Mouse (Mus musculus) c-Kit-negative CD71-positive TER-119-positive erythroid progenitor cells, embryonic 14.5 days (primary cell): ENCODE measurements around the gene Izumo1.
A peak's percentile ranks its signal among the peaks of the same experiment; 100 is the strongest.

Experiments
- DNase-seq: peaks from one replicate; pipeline ENCODE4 v3.0.0-alpha.2; 2013; ENCODE audit warnings: low read depth, low spot score

The Izumo1 gene

DNA sequence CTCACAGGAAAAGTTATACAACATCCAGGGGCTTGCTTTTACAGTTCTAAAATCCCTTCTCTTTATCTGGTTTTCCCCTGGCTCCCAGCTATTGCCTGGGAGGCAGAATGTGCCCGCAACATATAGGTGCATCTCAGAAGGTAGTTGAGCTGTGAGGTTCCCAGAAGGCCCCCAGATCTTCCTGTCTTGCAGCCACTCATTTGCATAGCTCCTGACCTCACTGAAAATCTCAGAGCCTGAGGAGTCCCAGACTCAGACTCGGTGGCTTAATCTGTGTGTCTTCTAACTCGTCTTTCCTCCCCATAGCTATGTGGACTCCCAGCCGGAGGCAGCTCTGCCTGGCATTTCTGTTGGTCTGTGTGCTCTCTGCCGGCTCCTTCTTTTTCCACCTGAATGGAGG, 3.3 kb upstream of the Izumo1 start:
- no peak for DNase-seq

DNA sequence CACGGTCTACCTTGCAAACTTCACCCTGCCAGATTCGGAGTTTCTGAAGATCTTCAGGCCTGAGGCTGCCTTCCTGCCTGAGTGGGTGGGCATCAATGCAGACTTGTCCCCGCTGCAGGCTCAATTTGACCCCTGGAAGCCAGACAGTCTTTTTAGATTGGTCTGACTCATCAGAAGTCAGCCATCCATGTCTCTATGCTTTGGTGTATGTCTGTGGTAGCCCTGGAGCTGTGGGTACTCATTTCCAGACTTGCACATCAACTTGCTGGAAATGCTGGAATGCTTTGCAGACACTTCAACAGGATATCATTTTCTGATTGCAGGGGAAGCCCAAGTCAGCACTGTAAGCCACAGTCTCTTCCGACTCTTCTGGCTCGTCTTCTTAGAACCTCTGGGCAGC, 2.0 kb upstream of the Izumo1 start:
- DNase-seq, result no peak

DNA sequence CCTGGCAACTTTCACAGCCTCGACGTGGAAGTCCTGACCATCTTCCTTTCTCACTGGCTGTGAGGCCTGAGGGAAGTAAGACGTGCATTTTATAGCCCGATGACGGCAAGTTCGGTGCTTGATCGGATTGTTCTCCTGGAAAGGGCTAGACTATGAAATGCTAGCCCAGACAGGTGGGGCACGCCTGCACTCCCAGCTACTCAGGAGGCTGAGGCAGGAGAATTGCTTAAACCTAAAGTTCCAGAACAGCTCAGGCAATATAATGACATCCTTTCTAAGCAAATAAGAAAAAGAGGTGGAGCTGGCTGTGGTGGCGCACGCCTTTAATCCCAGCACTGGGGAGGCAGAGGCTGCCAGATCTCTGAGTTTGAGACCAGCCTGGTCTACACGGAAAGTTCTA, 1.9 kb downstream of the Izumo1 start:
- DNase-seq, result no peak

DNA sequence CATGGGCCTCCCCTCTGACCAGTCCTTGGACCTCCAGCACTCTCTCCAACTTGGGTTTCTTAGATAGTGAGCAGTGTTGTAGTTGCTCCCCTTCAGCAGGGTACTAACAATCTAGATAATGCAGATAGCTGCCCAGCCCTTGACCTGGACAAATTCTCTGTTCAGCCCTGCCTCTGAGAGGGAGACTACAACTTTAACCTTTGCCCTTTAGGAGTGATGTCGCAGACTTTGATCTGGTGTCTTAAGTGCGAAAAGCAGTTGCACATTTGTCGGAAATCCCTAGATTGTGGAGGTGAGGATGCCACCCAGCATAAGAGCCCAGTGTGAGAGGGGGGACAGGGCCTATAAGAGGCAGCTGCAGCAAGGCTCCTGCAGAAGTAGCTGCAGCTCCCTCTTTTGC, 3.1 kb downstream of the Izumo1 start:
- no peak for DNase-seq

DNA sequence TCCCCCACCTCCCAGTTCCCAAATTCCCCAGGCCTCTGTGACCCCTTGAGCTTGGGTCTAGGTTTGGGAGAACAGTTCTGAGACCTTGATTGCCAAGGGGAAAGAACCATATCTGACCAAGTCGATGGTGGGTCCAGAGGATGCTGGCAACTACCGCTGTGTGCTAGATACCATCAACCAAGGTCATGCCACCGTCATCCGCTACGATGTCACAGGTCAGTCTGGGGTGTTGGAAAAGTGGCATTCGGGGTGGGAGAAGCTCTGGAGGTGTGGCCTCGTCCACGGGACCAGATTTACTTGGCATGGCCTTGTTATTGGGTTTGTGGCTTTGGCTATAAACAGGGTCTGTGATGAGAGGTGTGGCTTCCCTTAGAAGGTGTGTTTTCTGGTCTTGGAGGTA, 3.9 kb downstream of the Izumo1 start:
- DNase-seq, result no peak

DNA sequence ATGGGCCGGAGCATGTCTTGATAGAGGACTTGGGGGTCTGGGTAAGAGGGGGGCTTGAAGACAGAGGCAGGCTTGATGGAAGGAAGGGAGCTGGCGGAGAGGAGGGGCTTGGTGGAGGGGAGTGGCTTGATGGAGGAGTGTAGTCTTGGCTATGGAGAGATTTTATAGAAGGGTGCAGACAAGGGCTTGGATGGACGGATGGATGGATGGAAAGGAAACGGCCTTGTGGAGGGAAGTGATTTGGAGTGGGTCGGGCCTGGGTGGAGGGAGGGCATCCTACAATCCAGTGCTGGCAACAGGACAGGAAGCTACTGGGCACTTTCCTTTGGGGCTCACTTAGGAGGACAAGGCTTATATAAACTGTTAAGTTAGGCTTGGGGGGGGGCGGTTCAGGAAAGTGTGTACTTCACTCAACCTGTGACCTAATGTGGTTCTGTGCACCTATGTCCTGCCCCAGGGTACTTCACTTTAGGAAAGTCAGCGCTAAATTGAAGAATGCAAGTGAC, 5.0 kb downstream of the Izumo1 start:
- DNase-seq, result no peak

DNA sequence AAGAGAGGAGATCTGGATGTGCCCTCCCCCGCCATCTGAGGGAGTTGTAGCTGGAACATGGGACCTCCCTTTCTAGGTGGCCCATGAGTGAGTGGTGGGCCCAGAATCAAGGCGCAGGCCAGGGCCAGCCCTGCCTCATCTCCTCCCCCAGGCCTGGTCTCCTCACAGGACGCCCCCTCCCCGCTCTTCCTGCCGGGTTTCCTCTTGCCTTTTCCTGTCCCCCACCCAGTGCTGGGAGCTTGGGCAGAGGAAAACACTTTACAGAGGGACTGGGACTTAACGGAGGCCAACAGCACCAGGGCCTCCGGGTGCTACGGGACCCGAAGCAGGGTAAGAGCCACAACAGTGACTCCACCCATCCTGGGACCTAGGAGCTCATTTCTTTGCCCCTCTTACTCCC, 5.7 kb downstream of the Izumo1 start, which contains the start of gene Rasip1:
TSS of gene Rasip1 (plus strand) at position 228 of the 400 bp plus-strand sequence.
- DNase-seq, result no peak

DNA sequence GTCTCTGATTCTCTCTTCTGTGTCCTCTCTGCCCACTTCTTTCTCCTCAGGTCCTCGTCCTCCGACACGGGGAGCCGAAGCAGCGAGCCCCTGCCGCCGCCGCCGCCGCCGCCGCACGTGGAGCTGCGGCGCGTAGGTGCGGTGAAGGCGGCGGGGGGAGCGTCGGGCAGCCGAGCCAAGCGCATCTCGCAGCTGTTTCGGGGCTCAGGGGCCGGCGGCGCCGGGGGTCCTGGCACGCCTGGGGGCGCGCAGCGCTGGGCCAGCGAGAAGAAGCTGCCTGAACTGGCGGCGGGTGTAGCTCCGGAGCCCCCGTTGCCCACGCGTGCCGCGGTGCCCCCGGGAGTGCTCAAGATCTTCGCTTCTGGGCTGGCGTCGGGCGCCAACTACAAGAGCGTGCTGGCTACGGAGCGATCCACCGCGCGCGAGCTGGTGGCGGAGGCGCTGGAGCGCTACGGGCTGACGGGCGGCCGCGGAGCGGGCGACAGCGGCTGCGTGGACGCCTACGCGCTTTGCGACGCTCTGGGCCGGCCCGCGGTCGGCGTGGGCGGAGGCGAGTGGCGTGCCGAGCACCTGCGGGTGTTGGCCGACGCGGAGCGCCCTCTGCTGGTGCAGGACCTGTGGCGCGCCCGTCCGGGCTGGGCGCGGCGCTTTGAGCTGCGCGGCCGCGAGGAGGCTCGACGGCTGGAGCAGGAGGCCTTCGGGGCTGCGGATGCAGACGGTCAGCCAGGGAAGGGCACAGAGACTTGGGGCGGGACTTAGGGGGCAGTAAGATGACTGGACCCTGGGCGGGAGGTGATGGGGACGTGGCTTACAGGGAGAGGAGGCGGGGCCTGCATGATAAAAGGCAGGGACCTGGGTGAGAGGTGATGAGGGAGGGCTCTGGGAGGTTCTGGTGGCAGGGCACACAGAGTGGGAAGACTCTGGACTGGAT, 7.0 kb downstream of the Izumo1 start:
- DNase-seq, result peak; percentile 42

DNA sequence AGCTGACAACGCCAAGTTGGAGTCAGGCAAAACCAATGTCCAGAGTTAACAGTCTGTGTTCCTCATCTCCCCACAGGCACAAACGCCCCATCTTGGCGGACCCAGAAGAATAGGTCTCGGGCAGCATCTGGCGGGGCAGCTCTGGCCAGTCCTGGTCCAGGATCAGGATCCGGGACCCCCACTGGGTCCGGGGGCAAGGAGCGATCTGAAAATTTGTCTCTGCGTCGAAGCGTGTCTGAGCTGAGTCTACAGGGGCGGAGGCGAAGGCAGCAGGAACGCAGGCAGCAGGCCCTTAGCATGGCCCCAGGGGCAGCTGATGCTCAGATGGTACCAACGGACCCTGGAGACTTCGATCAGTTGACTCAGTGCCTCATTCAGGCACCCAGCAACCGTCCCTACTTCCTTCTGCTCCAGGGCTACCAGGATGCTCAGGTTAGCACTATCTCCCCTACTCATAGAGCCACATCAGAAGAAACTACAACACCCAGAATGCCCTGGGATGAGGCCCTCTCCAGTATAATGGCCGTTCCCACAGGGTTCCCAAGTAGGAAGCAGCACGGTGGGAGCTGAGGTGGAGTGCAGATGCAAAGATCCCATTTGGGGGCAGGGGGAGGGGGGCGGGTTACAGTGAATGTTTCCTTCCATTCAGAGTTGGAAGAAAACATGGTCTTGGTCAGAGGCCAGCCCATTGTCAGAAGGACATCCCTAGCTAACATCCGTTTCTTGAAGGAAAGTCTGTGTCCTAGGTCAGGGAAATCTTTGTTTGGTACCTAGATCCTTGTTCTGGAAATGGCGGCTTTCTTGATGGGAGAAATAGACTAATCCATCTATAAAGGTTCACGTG, 8.7 kb downstream of the Izumo1 start:
- DNase-seq, result no peak

DNA sequence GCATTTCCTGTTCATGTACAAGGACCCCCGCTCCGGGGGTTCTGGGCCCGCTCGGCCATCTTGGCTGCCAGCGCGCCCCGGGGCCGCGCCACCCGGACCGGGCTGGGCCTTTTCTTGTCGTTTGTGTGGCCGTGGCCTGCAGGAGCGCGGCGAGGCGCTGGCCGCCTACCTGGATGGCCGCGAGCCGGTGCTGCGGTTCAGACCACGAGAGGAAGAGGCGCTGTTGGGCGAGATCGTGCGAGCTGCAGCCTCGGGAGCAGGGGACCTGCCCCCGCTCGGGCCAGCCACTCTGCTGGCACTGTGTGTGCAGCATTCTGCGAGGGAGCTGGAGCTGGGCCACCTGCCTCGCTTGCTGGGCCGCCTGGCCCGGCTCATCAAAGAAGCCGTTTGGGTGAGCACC, 10.9 kb downstream of the Izumo1 start:
- no peak for DNase-seq

DNA sequence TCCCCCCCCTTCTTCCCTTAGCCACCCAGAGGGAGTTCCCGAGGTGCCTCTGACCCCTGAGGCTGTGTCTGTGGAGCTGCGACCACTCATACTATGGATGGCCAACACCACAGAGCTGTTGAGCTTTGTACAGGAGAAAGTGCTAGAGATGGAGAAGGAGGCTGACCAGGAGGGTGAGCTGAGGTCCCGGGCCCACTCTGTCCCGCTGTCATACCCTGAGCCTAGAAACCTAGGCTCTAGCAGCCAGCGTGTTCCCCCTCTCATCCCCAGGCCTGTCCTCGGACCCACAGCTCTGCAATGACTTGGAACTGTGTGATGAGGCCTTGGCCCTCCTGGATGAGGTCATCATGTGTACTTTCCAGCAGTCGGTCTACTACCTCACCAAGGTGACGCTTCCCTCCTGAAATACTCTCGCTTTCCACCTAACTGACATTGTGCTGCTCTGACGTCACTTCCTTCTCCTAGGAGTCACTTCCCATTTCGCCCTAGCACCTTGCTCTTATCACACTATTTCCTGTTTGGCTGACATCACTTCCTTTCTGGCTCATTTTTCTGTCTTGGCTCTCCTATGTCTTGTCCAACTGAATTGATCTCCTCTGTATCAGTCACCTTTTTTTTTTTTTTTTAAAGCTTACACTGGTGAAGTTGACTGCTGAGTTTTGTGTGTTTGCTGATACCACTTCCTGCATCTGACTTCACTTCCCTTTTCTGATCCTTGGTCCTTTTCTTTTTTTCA, 13.5 kb downstream of the Izumo1 start:
- DNase-seq, result no peak

DNA sequence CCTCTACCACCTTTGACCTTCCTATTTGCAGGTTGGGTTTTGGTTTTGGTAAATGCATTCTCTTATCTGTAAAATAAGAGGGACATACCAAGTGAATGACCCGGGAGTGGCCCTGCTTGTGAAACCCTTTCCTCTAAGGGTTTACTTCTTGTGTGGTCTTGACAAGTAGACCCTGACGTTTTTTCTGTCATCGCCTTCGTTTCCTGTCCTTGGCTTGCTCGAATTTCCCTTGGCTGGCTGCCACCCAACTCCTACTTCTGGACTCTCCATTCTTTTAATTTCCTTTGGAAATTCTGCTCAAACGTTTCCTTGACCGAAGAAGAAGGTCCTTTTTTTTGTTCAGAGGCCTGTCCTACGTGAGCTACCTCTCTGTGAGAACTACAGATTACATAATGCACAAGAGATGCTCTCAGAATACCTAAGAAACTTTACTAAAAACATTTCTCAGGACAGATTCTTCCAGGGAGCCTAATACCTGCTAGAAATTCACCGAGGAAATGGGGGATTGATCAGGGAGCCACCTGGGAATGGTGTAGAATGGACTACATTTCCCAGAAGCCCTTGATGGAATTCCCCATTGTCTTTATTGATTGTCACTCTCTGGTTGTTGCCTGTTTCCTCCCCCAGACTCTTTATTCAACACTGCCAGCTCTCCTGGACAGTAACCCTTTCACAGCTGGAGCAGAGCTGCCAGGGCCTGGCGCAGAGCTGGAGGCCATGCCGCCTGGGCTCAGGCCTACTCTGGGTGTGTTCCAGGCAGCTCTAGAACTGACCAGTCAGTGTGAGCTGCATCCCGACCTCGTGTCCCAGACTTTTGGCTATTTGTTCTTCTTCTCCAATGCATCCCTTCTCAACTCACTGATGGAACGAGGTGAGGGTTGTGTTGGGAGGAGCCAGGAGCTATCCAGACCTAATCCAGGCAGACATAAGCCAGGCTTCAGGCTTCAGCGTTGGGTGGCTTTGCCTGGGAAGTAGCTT, 14.4 kb downstream of the Izumo1 start:
- no peak for DNase-seq

DNA sequence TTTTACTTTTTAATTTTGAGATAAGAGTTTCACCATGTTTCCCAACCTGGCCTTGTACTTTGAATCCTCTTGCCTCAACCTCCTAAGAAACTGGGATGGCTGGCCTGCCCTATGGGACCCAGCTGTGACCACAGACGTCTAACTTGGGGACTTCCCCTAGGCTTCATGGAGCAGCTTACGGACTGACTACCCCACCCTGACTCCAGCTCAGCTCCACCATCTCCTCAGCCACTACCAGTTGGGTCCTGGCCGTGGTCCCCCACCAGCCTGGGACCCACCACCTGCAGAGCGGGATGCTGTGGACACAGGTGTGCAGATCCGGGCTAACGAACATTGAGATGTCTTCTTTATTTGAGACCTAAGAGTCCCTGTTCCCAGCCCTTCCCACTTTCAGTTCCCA, 16.1 kb downstream of the Izumo1 start:
- no peak for DNase-seq

DNA sequence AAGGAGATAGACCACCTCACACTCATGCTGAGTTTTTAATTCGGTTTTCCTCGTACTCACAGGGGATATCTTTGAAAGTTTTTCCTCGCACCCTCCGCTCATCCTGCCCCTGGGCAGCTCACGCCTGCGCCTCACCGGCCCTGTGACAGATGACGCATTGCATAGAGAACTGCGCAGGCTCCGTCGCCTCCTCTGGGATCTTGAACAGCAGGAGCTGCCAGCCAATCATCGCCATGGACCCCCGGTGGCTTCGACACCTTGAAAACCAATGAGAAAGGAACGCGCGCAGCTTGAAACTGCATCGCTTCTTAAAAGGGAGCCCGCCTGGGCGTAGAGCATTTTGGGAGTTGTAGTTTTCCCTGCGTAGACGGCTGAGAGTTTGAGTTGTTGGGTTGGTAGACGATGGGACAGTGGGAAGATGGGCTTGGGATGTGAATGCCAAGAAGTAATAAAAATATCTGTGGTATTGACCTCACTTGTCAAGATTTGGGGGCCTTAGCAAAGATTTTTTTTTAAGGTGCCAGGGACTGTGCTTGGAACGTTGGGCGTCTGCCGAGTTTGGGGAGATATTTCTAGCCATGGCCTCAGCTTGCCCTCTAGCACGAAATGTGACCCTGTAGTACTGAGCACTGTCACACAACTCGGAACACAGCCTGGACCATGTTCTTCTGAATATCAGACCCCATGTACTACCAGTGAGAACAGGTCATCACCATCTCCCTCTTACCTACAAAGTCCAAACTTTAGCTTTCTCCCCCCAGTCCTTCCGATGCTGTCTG, 17.2 kb downstream of the Izumo1 start:
- DNase-seq, result no peak

DNA sequence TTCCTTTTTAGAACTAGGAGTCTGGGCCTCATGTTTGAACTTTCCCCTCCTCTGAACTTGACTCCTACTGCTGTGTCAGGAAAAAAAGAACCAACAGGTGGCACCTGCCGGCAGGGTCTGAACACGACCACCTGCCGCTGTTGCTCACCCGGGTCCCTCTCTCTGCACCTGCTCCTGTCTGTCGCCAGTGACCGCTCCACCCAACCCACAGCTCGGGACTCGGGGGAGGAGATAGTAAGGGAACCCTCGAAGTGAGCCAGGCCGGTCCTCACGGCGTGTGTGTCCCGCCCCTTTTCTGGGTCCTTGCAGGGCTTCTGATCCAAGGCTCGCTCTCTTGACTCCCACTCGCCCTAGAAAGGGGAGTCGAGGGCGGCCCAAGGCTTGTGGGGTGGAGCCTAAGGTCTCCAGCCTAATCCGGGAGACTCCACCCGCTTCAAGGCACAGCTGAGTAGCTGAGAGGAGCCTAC, 18.0 kb downstream of the Izumo1 start, which contains the start of gene Mamstr:
TSS of gene Mamstr (plus strand) at position 417 of the 467 bp plus-strand sequence.
- no peak for DNase-seq

DNA sequence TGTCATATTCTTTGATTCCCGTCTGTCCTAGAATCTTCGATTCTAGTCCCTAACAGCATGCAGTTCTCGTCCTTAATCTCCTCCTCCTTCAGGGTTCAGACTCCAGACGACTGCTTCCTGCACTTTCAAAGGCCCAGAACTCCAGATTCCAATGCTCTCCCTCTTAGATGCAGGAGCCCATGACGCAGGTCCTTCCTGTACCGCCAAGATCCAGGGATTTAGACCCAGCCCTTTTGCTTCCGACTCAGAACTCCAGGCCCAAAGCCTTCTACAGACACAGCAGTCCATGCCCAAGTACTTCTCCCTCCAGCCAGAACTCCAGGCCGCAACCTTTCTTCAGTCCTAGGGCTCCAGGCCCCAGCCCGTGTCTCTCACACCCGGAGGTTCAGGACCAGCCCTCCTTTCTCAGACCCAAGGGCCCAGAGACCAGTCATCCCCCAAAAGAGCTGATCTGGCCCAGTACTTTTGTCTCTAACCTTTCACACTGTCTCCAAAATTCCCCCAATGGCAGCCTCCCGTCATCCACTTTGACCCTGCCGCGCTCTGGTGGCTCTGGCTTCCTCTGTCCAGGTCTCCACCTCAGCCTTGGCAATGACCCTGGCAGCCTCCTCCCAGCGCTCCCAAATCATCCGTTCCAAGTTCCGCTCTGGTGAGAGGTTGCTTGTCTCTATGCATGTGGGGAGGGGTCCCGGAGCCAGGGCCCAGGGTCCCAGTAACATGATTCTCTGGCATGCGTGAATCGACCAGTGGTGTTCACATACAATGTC, 18.8 kb downstream of the Izumo1 start:
- no peak for DNase-seq

DNA sequence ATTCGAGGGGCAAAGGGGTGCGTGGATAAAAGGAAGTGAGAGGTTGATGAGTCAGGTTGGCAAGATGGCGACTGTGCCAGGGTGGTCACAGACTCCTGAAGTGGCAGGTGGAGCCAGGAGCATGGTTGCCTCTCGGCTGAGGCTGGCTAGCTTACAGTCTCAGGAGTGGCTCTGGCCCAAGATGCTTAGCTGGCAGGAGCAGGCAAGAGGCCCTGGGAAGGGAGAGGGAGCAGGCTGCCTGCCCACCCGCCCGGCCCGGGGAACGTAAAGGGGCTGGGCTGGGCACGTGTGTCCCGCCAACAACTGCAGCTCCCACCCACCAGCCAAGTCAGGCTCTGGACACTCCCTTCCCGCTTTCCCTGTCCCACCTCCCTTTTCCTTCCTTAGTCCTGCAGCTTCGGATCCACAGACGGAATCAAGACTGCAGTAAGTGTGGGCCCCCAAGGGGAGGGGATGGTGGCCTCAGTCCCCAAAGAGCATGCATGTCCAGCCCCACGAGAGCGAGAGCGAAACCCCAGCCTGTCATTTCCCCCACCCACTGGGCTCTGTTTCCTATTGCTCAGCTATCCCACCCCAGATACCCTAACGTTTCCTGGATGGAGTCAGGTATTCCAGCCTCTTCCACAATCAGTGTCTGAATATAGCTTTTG, 19.9 kb downstream of the Izumo1 start:
- DNase-seq, result no peak

DNA sequence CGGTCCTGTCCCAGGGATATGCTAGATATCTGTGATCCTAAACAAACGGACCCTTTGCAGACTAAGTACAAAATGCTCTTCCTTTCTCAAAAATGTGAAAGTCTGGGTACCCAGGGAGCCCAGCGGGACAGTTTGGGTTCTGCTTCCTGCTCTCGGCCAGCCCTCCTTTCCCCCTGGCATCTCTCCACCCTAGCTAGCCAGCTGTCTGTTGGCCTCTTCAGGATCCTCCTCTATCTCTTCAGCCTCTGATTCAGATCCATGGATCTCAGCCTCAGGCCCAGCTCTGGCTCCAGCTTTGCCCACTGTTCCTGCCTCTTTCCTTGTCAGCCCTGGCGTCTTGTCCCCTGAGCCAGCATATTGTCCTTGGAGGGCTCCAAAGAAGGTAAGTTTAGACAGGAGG, 20.5 kb downstream of the Izumo1 start:
- DNase-seq, result no peak
